Mouse (Mus musculus) ovary, adult 10 weeks (tissue): Measurements from ENCODE around the gene Rbm48. TPM values are rescaled to one million over a fixed set of nuclear protein-coding genes. Genes with fewer than 3 reads are reported as not detected.

Experiments
- polyA plus RNA-seq: library from polyadenylated mRNA; stranded (reverse); fragments of 350-450 nt; fragmentation: Illumina TruSeq; extraction: RNeasy Lipid Tissue Mini Kit (QIAGEN cat#74804); gene quantifications from one replicate; pipeline ENCODE4 v1.2.3, GENCODE M21; 2014

Gene Rbm48
- 27.1 TPM for polyA plus RNA-seq

GRCm38 (mm10) chr5:3596399-3596766, at the start of gene Rbm48:
TSS of gene Rbm48 (minus strand) at chr5:3596585.

DNA sequence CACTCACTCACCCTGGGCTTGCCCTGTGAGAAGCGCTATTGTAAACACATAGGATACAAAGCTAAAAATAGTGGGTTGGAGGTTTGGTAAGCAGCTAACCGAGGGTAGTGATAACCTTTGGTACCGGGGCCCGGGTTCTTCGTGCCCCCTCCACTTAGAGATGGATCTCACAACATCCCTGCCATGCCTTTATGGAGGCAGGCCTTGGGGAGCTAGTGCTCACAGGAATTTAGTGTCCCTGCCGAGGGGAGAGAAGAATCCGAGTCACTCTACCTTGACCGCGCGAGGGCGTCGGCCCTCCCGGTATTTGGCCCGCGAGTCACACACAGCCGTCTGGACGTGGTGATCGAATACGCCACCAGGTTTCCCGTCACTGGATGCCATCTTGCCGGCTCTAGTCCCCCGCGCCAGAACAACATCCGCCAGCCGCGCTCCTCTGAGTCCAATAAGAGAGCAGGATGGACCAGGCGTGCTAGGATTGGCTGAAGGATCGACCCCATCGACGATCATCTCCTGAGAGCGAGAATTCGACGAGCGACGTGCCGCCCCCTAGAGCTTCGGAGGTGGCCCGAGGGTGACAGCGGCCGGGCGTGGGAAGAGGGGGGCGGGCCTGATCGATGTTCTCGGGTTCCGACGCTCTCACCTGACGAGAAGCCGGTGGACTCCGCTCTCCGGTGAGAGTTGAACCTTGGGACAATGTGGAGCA, 539 bp downstream of the Rbm48 start, which contains the start of gene Pex1:
Gene Pex1 (plus strand): TSS at position 374 of the 706 bp plus-strand sequence.

DNA sequence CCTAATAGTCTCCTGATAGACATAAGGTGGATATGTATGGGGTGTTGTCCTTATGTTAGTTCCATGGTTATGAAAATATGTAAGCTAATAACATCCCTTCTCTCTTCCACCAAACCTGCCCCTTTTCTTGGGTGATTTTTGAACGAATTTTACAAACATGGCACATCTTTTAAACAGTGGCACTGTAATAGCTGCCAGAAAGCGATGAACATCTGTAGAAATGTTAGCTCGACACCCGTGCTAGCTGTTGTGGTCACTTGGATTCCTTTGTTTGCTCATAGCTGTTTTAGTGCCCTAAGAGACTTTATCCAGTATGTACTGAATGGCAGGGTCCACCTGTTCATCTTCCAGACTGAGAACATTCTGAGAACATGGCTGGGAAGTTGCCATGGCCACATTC, 25.1 kb downstream of the Rbm48 start, which contains the start of gene 1700109H08Rik:
Gene 1700109H08Rik (plus strand): TSS at position 301 of the 400 bp plus-strand sequence.

GRCm38 (mm10) chr5:3543629-3544479, 52.5 kb downstream of the Rbm48 start, which contains the start of gene Fam133b:
TSS of gene Fam133b (plus strand) at chr5:3543833.

Other genes with a start within 250 kb of the Rbm48 start
- 86.9 TPM for gene Fam133b, start 52.8 kb downstream of the Rbm48 start, polyA plus RNA-seq
- 3.8 TPM for gene 1700109H08Rik, start 25.0 kb downstream of the Rbm48 start, polyA plus RNA-seq
- 22.1 TPM for gene Pex1, start 519 bp downstream of the Rbm48 start, polyA plus RNA-seq
- not detected for gene Tmbim7, start 54.6 kb upstream of the Rbm48 start, polyA plus RNA-seq
- gene Gatad1, start 60.6 kb upstream of the Rbm48 start, polyA plus RNA-seq: 170 TPM
- 71.0 TPM for gene Ankib1, start 206.3 kb upstream of the Rbm48 start, polyA plus RNA-seq
- gene Krit1, start 206.6 kb upstream of the Rbm48 start, polyA plus RNA-seq: 92.3 TPM
- gene Lrrd1, start 248.6 kb upstream of the Rbm48 start, polyA plus RNA-seq: not detected